ENCODE assay signal across 18 mouse cellular contexts in genomic region chr14:34771601-34772000, GRCm38 (mm10). TPM values are rescaled to one million over a fixed set of nuclear protein-coding genes. Genes with fewer than 3 reads are reported as not detected.
"Had no signal": no experiment of that assay in that cellular context is flagged by ENCODE, and none has a peak within 500 bp of the region (broad histone marks: within the 10 kb centered on the region; RNA-seq: fewer than 3 reads in every experiment).

No protein-coding gene starts in this region.

- H3K27ac ChIP-seq: layer of hippocampus, adult 2 months; limb, embryonic 12.5 days; liver, embryonic 14.5 days; midbrain, embryonic 10.5 days; neural tube, embryonic 13.5 days; stomach, embryonic 15.5 days had no signal

- H3K4me3 ChIP-seq: layer of hippocampus, adult 2 months; limb, embryonic 12.5 days; midbrain, embryonic 10.5 days; neural tube, embryonic 13.5 days; stomach, embryonic 15.5 days had no signal

- H3K9ac ChIP-seq: limb, embryonic 12.5 days; liver, embryonic 14.5 days; neural tube, embryonic 13.5 days; stomach, embryonic 15.5 days had no signal

- H3K9me3 ChIP-seq: neural tube, embryonic 13.5 days; stomach, embryonic 15.5 days had no signal

- DNase-seq: kidney, adult 18-20 months; kidney, postnatal 10 days; kidney, postnatal 4 days; liver; lung, adult 2 months; lung, postnatal 36 days; midbrain, embryonic 14.5 days; retina, postnatal 1 day; right cerebral cortex, postnatal 14 days had no signal

- H3K4me2 ChIP-seq: limb, embryonic 12.5 days; neural tube, embryonic 13.5 days; stomach, embryonic 15.5 days had no signal

- ATAC-seq: lung, postnatal 0 days had no signal

- H3K36me3 ChIP-seq: limb, embryonic 12.5 days; midbrain, embryonic 10.5 days; neural tube, embryonic 13.5 days; stomach, embryonic 15.5 days had no signal

RNA-seq across cellular contexts. Expression of gene Grid1, which starts 48.3 kb away (rescaled TPM):
- total RNA-seq: megakaryocyte, adult 5-6 weeks; monocyte, adult 5-6 weeks had no signal
